Mouse (Mus musculus) left cerebral cortex, adult 9 months (tissue): ENCODE measurements around the gene Prss35.

Experiments used
- DNase-seq, 2 experiments: peaks; one replicate each; pipeline ENCODE4 v3.0.0; 2022; ENCODE audit warnings: low spot score in 2 of 2

Gene Prss35

GRCm38 (mm10) chr9:86742959-86743911 lies at the start of gene Prss35:
Gene Prss35, plus strand, starts transcription at chr9:86743649.
- DNase-seq: no peak

GRCm38 (mm10) chr9:86693935-86694334 lies 49.5 kb upstream of the Prss35 start:
- no peak for DNase-seq

GRCm38 (mm10) chr9:86694644-86695043 lies 48.8 kb upstream of the Prss35 start:
- DNase-seq: no peak

DNA sequence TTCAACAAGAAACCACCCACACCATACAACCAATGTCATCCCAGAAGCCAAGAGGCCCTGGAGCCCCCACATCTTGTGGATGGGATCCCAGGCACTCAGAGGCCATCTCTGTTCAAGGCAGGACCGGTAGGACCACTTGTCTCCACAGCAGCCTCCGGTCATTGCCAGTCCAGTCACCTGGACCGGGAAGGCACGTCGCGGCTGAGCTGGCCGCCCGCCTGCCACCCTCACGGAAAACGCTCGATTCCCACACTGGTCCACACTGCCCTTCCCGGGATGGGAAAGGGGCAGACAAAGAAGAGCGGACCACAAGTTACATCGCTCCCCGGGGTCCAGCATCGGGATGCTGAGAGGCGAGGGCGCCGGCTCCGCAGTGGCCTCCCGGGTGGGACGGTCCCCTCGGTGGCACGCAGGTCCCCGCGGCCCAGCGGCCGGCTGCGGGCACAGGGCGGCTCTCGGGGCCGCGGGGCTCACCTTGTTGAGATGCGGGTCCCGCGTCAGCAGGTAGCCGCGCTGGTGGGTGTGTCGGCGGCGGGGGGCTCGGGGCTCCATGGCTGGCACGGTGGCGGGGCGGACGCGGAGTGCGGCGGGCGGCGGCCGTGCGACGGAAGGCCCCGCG lies 48.1 kb upstream of the Prss35 start:
- peak in 1 of 2 experiments; percentile 23 for DNase-seq

GRCm38 (mm10) chr9:86695818-86696261 lies 47.6 kb upstream of the Prss35 start, which contains the start of gene Me1:
Gene Me1, minus strand, starts transcription at chr9:86695953.
- DNase-seq: peak in 1 of 2 experiments; percentile 30

- no peak for DNase-seq
Measured at GRCm38 (mm10) chr9:86701264-86701663, 42.2 kb upstream of the Prss35 start.

DNA sequence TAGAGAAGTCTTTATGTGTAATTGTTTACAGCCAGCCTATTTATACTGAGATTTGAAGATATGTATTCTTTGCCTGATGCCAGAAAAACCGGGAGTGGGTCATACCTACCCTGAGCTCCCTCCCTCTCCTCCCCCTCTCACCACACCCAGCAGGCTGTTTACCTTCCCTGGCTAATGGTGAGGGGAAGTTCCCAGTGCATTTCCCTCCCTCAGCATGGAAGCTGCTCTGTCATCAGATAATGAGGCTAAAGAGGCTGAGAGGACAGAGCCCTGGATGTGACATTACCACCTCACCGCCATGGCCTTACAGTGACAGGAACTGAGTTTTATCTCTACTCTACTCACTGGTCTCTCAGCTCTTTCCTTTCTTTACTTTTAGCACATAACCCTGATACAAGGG lies 41.6 kb upstream of the Prss35 start:
- DNase-seq: no peak

- DNase-seq: no peak
Measured at GRCm38 (mm10) chr9:86707431-86707830, 36.0 kb upstream of the Prss35 start.

- DNase-seq: no peak
Measured at GRCm38 (mm10) chr9:86708921-86709320, 34.5 kb upstream of the Prss35 start.

DNA sequence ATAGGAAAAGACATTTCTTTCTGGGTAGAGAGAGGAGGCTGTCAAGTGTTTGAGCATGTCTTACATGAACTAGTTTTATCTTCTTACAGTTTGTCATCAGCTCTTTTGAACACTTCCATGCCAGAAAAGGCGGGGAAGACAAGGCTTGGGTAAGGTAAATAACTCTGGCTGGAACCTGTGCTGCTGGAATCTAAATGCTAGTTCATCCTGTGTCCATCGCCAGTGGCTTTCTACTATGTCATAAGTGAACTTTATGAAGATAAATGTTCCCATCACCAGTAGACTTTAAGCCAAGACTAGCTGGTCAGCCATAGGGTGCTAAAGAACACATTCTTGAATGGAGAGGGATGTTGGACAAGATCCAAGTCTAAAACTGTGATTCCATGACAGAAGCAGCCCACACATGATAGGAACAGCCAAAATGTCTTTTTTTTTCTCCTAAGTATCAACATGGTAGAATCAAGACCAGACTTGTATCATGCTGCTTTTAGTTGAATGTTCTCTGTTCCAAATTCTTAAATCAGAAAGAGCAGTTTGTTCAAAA lies 33.3 kb upstream of the Prss35 start:
- DNase-seq: no peak

DNA sequence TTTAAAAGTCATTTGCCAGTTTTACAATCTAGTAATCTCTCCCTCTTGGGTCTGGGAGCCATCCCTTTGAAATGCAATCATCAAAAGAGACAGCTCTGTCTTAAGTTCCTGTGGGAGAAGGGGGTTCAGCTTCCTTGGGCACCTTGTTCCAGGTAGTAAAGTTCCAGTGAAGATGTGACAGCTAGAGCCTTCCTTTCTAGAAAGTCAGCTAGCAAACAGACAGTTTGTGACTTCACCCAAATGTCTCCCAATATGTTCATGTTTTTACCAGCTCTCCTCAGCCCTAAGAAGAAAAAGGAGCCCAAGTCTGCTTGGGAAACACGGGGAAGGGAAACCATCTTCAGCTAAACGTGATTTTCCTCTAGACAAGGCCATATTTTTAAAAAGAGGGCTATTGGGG lies 30.8 kb upstream of the Prss35 start:
- DNase-seq: no peak

DNA sequence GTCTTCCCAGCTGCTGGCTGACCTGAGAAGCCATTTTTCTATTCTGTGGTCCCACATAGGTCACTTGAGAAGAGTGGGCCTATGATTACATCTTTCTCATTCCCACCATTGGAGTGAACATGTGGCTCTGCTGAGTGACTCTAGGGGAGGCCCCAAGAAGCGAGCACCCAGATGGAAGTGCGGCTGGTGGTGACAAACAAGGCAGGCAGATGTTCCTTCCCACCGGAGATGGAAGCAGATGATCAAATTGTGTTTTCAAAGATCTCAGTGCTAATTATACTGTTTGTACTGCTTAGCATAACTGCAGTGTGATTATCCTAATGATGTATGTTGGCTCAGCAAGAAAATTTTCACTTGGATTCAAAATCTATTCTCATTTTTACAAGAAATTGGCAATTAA lies 29.4 kb upstream of the Prss35 start:
- no peak for DNase-seq

- no peak for DNase-seq
Measured at GRCm38 (mm10) chr9:86716540-86716939, 26.9 kb upstream of the Prss35 start.

DNA sequence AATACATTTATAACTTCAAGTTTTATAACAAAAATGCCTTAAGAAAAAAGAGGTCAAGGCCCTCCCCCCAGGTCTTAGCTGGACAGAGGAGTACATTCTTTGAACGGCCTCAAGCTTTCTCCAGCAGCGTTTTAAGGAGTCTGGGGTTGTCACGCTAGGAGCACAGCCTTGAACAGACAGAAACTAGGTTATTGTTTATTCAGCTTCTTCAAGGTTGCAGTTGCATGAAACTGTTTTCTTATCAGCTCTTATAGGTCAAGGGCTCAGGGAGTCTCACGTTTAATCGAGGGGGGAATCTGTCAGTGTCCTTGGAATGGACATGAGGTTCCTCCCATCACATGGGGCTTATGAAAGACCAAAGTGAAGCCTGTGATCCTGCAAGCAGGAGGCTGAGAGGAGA lies 26.3 kb upstream of the Prss35 start:
- no peak for DNase-seq

DNA sequence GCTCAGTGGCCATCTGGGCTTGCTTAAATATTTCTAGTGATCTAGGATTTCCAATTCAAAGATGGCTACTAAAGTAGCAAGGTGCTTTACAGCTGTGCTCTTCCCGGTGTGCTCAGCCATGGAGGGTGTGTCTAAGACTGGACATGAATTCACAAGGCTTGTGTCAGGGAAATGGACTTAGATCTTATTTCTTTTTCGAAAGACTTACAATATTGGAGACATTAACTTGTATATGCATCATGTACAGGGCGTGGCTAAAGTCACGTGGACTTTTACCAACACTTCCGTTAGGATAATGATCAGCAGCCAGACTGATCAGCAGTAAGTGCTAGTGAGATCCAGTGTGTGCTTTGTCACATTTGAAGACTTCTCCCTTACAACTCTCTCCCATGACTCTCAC lies 23.2 kb upstream of the Prss35 start:
- no peak for DNase-seq

- no peak for DNase-seq
Measured at GRCm38 (mm10) chr9:86720794-86721193, 22.7 kb upstream of the Prss35 start.

- DNase-seq: no peak
Measured at GRCm38 (mm10) chr9:86725066-86725465, 18.4 kb upstream of the Prss35 start.

GRCm38 (mm10) chr9:86725604-86726380 lies 17.7 kb upstream of the Prss35 start:
- DNase-seq: no peak

DNA sequence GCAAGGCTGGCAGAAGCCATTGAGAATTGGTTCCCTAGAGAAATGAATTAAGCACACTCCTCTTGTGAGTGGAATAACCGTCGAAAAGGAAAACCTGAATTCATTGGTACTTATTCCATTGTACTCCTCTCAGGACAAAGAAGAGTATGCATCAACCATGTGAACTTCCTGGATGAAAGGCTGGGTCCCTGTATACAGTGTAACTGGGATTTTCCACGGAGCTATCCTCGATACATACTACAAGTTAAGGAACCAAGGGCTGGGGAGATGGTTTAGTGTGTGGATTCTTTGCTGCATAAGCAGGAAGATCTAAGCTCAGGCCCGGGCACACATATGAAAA lies 17.1 kb upstream of the Prss35 start:
- no peak for DNase-seq

DNA sequence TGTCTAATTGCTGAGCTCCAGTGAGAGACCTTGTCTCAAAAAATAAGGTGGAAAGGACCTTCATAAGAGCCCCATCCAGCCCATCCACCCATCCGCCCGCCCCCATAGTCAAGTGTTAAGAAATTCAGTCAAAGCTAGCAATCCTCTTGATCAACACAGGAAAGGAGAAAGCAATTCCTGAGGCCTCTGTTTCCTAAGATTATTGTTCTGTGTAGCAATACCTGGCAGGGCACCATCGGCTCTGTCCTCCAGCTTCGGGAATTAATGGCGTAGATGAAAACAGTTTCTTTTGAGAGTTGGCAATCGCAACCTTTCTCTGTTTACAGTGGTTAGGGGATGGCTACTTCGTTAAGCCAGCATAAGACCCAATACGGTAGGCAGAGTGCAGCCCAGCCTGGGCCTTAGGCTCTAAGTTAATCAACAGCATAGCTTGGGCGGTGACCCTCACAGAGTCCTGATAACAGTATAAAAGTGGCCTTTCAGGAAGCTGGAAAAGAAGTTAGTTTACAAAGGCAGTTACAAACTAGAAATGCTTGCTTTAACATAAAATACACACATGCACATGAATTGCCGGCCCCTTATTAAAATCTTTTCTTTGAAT lies 15.1 kb upstream of the Prss35 start:
- DNase-seq: no peak

DNA sequence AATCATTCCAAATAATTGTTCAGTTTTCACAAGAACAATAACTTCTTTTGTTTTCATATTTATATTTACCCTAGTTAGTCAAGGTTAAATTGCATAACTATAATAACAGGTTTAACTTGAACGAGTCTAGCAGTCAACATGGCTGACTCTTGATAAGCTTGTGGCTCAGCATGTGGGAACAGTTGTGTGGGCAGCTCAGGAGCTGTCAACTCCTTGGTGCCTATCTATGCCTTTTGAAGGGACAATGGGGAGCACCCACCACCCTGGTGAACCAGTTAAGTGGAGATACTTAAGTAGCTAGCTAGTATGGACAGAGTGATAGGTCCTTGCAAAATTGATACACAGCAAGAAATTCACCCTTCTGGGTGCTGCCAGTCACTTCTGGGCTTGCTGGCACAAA lies 14.4 kb upstream of the Prss35 start:
- DNase-seq: no peak

DNA sequence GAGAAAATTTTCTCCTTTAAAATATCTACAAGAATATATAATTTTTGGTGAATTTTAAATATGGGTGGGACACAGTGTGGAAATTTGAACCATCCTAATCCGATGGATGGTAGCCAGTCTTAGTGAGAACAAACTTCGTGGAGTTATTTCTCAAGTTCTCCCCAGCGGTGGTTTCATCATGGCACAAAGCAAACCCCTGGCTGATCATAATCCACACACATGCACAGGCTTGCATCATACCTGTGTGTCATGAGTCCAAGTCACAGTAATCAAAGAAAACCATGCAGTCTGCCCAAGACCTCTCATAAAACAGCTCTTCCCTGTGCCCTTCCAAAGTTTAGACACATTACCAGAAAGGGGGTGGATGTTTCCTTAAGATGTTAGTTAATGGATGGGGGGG lies 13.6 kb upstream of the Prss35 start:
- DNase-seq: no peak
